Mouse (Mus musculus) heart, embryonic 13.5 days (tissue): Measurements from ENCODE around the gene Gnaq. TPM values are rescaled to one million over a fixed set of nuclear protein-coding genes. Genes with fewer than 3 reads are reported as not detected.
A peak's percentile ranks its signal among the peaks of the same experiment; 100 is the strongest.

Source experiments
- ATAC-seq: fragments of 200-750 bp; cut with Nextera tagmentation; 2 replicates; pipeline ENCODE4 v1.8.0; 2017; ENCODE audit warnings: moderate TSS enrichment; ENCODE audit not compliant: insufficient number of reproducible peaks, low FRiP score, low TSS enrichment; ENCODE audit errors: extremely low read depth
- H3K27ac ChIP-seq: fragments of 300-500 bp; sonication (generic); replicated peaks from 2 replicates; pipeline ENCODE4 v1.5.1; 2015; ENCODE audit warnings: moderate library complexity, mild to moderate bottlenecking, inconsistent platforms
- H3K27me3 ChIP-seq: fragments of 300-500 bp; sonication (generic); replicated peaks from 2 replicates; pipeline ENCODE4 v1.6.1; 2015; ENCODE audit warnings: mild to moderate bottlenecking, inconsistent platforms
- H3K36me3 ChIP-seq: fragments of 300-500 bp; sonication (generic); 2 replicates; pipeline ENCODE4 v1.6.1; 2015; ENCODE audit warnings: mild to moderate bottlenecking, inconsistent platforms
- H3K4me1 ChIP-seq: fragments of 300-500 bp; sonication (generic); 2 replicates; pipeline ENCODE4 v1.6.1; 2015; ENCODE audit warnings: inconsistent platforms
- H3K4me2 ChIP-seq: fragments of 300-500 bp; sonication (generic); 2 replicates; pipeline ENCODE4 v1.6.1; 2015; ENCODE audit warnings: inconsistent platforms, mild to moderate bottlenecking, moderate library complexity
- H3K4me3 ChIP-seq: fragments of 300-500 bp; sonication (generic); 2 replicates; pipeline ENCODE4 v1.5.1; 2015; ENCODE audit warnings: moderate library complexity, mild to moderate bottlenecking, inconsistent platforms
- H3K9ac ChIP-seq: fragments of 300-500 bp; sonication (generic); 2 replicates; pipeline ENCODE4 v1.6.1; 2015; ENCODE audit warnings: inconsistent platforms, mild to moderate bottlenecking, moderate library complexity
- H3K9me3 ChIP-seq: fragments of 300-500 bp; sonication (generic); 2 replicates; pipeline ENCODE4 v1.6.1; 2016; ENCODE audit warnings: inconsistent platforms
- WGBS: fragments of 180-500 bp; shearing (Covaris S2); methylation state at CpG from one replicate; pipeline ENCODE4 v1.1.7; 2015; ENCODE audit warnings: mixed read lengths; 5-methylcytosine and 5-hydroxymethylcytosine counted together
- polyA plus RNA-seq: library from polyadenylated mRNA; unstranded; fragments of >200 nt; fragmentation: Nextera tagmentation; extraction: Ambion mirVana; gene quantifications from 2 replicates; pipeline ENCODE4 v1.2.1, GENCODE M21; 2015

Gnaq gene
- polyA plus RNA-seq, 1 experiment from 2014 or later, result 16.9 TPM

GRCm38 (mm10) chr19:16342702-16343101, 210.1 kb downstream of the Gnaq start:
- Histone ChIP-seq H3K27me3 (no peaks in the 10 kb centered on the region), H3K4me2 (no peak overlapping the region), H3K9me3 (no peaks in the 10 kb centered on the region), H3K4me1 (peaks cover 17% of the 10 kb centered on the region), H3K9ac (no peak overlapping the region), H3K27ac (no peak overlapping the region), H3K4me3 (no peak overlapping the region), H3K36me3 (peaks cover 10% of the 10 kb centered on the region; the same call in 1 of the 2 replicates)
- ATAC-seq, result no peak
- 51% methylated on average over 2 of the region's 2 CpGs for WGBS

- Histone ChIP-seq H3K9ac (no peak overlapping the region), H3K27me3 (no peaks in the 10 kb centered on the region), H3K4me1 (no peaks in the 10 kb centered on the region), H3K9me3 (no peaks in the 10 kb centered on the region), H3K4me3 (no peak overlapping the region), H3K36me3 (peaks cover 13% of the 10 kb centered on the region; the same call in 1 of the 2 replicates), H3K4me2 (no peak overlapping the region), H3K27ac (no peak overlapping the region)
- no peak for ATAC-seq
- WGBS, result 80% methylated on average over 2 of the region's 2 CpGs
Observed at GRCm38 (mm10) chr19:16345516-16345915, 212.9 kb downstream of the Gnaq start.

- H3K27ac ChIP-seq, result no peak overlapping the region
- no peaks in the 10 kb centered on the region for H3K4me1 ChIP-seq
- H3K27me3 ChIP-seq, result no peaks in the 10 kb centered on the region
- no peaks in the 10 kb centered on the region for H3K9me3 ChIP-seq
- no peak for ATAC-seq
- no peak overlapping the region for H3K4me3 ChIP-seq
- no peak overlapping the region for H3K9ac ChIP-seq
- H3K36me3 ChIP-seq, result peaks cover 13% of the 10 kb centered on the region; the same call in 1 of the 2 replicates
- 70% methylated on average over 3 of the region's 3 CpGs for WGBS
- no peak overlapping the region for H3K4me2 ChIP-seq
Observed at GRCm38 (mm10) chr19:16347037-16347436, 214.4 kb downstream of the Gnaq start.

- Histone ChIP-seq H3K27ac (no peak overlapping the region), H3K4me3 (no peak overlapping the region), H3K9me3 (no peaks in the 10 kb centered on the region), H3K27me3 (no peaks in the 10 kb centered on the region), H3K36me3 (peaks cover 3% of the 10 kb centered on the region; the same call in 1 of the 2 replicates), H3K4me2 (no peak overlapping the region), H3K9ac (no peak overlapping the region), H3K4me1 (no peaks in the 10 kb centered on the region)
- ATAC-seq, result no peak
Observed at GRCm38 (mm10) chr19:16353701-16354136, 221.1 kb downstream of the Gnaq start.

- Histone ChIP-seq H3K27me3 (no peaks in the 10 kb centered on the region), H3K4me3 (no peak overlapping the region), H3K9ac (no peak overlapping the region), H3K27ac (no peak overlapping the region), H3K9me3 (no peaks in the 10 kb centered on the region; the same call in 1 of the 2 replicates), H3K36me3 (peaks cover 10% of the 10 kb centered on the region), H3K4me1 (no peaks in the 10 kb centered on the region), H3K4me2 (no peak overlapping the region)
- WGBS, result 74% methylated on average over 3 of the region's 3 CpGs
- no peak for ATAC-seq
Observed at GRCm38 (mm10) chr19:16358148-16358547, 225.5 kb downstream of the Gnaq start.

- Histone ChIP-seq H3K4me1 (no peaks in the 10 kb centered on the region), H3K36me3 (peaks cover 10% of the 10 kb centered on the region), H3K9me3 (no peaks in the 10 kb centered on the region; the same call in 1 of the 2 replicates), H3K4me3 (no peak overlapping the region), H3K27me3 (no peaks in the 10 kb centered on the region), H3K27ac (no peak overlapping the region), H3K9ac (no peak overlapping the region), H3K4me2 (no peak overlapping the region)
- ATAC-seq, result no peak
- WGBS, result 65% methylated on average over 5 of the region's 5 CpGs
Observed at GRCm38 (mm10) chr19:16358905-16359304, 226.3 kb downstream of the Gnaq start.

GRCm38 (mm10) chr19:16366465-16367063, 233.9 kb downstream of the Gnaq start:
- peaks cover 48% of the 10 kb centered on the region for H3K4me1 ChIP-seq
- 58% methylated on average over 7 of the region's 7 CpGs for WGBS
- no peaks in the 10 kb centered on the region for H3K27me3 ChIP-seq
- peaks cover 8% of the 10 kb centered on the region for H3K36me3 ChIP-seq
- H3K9me3 ChIP-seq, result no peaks in the 10 kb centered on the region; the same call in 1 of the 2 replicates
- 0 out of 2 replicates have a peak overlapping the region, but pooled peaks have one; percentile 3 for H3K27ac ChIP-seq
- no peak overlapping the region for H3K4me3 ChIP-seq
- H3K4me2 ChIP-seq, result no peak overlapping the region
- no peak for ATAC-seq
- no peak overlapping the region for H3K9ac ChIP-seq

GRCm38 (mm10) chr19:16367218-16367617, 234.6 kb downstream of the Gnaq start:
- no peak overlapping the region for H3K4me2 ChIP-seq
- H3K4me3 ChIP-seq, result no peak overlapping the region
- ATAC-seq, result no peak
- peaks cover 54% of the 10 kb centered on the region for H3K4me1 ChIP-seq
- H3K36me3 ChIP-seq, result peaks cover 1% of the 10 kb centered on the region
- H3K27me3 ChIP-seq, result no peaks in the 10 kb centered on the region
- no peaks in the 10 kb centered on the region for H3K9me3 ChIP-seq
- WGBS, result 69% methylated on average over 10 of the region's 10 CpGs
- no peak overlapping the region for H3K9ac ChIP-seq
- H3K27ac ChIP-seq, result no peak overlapping the region

GRCm38 (mm10) chr19:16371680-16372079, 239.0 kb downstream of the Gnaq start:
- no peak overlapping the region for H3K4me3 ChIP-seq
- no peak for ATAC-seq
- no peaks in the 10 kb centered on the region for H3K9me3 ChIP-seq
- H3K4me1 ChIP-seq, result peaks cover 62% of the 10 kb centered on the region
- 67% methylated on average over 2 of the region's 2 CpGs for WGBS
- no peaks in the 10 kb centered on the region for H3K27me3 ChIP-seq
- H3K27ac ChIP-seq, result no peak overlapping the region; the same call in 1 of the 2 replicates
- H3K9ac ChIP-seq, result no peak overlapping the region
- no peak overlapping the region for H3K4me2 ChIP-seq
- H3K36me3 ChIP-seq, result no peaks in the 10 kb centered on the region

- Histone ChIP-seq H3K4me3 (no peak overlapping the region), H3K4me2 (no peak overlapping the region), H3K27me3 (no peaks in the 10 kb centered on the region), H3K4me1 (peaks cover 54% of the 10 kb centered on the region), H3K27ac (peak overlapping the region; percentile 7; the same call in 1 of the 2 replicates), H3K9ac (no peak overlapping the region), H3K9me3 (no peaks in the 10 kb centered on the region), H3K36me3 (no peaks in the 10 kb centered on the region)
- ATAC-seq, result no peak
- 78% methylated on average over 9 of the region's 9 CpGs for WGBS
Observed at GRCm38 (mm10) chr19:16372752-16373486, 240.3 kb downstream of the Gnaq start.

- Histone ChIP-seq H3K36me3 (peaks cover 2% of the 10 kb centered on the region; the same call in 1 of the 2 replicates), H3K4me3 (no peak overlapping the region), H3K4me2 (no peak overlapping the region), H3K27me3 (no peaks in the 10 kb centered on the region), H3K27ac (no peak overlapping the region), H3K9ac (no peak overlapping the region), H3K9me3 (no peaks in the 10 kb centered on the region), H3K4me1 (peaks cover 58% of the 10 kb centered on the region)
- WGBS, result 51% methylated on average over 4 of the region's 4 CpGs
- ATAC-seq, result no peak
Observed at GRCm38 (mm10) chr19:16375881-16376280, 243.2 kb downstream of the Gnaq start.
